Mouse (Mus musculus): ENCODE data around the gene 2310011J03Rik. TPM values are rescaled to one million over a fixed set of nuclear protein-coding genes. Genes with fewer than 3 reads are reported as not detected.

Gene 2310011J03Rik
- polyA plus RNA-seq, 2 experiments from 2014 or later: 47.1 to 59.9 TPM

DNA sequence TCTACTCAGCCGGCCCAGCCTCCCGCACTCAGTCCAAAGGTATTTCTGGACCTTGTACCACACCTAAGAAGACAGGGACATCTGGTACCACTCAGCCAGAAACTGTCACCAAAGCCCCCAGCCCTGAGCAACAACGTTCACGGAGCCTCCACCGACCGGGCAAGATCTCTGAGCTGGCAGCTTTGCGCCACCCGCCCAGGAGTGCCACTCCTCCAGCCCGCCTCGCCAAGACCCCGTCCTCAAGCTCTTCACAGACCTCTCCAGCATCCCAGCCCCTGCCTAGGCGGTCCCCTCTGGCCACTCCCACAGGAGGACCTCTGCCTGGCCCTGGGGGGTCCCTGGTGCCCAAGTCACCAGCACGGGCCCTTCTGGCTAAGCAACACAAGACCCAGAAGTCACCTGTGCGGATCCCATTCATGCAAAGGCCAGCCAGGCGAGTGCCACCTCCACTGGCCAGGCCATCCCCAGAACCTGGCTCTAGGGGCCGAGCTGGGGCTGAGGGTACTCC is 5.8 kb downstream of the 2310011J03Rik start:
- ATAC-seq: no peak

DNA sequence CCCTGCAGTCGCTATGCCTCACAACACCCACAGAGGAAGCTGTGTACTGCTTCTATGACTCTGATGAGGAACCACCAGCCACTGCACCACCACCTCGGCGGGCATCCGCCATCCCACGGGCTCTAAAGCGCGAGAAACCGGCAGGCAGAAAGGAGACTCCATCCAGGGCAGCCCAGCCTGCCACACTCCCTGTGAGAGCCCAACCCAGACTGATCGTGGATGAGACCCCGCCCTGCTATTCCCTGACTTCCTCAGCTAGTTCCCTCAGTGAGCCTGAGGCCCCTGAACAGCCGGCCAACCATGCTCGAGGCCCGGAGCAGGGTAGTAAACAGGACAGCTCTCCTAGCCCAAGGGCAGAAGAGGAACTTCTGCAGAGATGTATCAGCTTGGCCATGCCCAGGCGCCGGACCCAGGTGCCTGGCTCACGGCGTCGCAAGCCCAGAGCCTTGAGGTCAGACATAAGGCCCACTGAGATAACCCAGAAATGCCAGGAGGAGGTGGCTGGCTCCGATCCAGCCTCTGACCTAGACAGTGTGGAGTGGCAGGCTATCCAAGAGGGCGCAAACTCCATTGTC is 6.6 kb downstream of the 2310011J03Rik start:
- no peak for ATAC-seq

DNA sequence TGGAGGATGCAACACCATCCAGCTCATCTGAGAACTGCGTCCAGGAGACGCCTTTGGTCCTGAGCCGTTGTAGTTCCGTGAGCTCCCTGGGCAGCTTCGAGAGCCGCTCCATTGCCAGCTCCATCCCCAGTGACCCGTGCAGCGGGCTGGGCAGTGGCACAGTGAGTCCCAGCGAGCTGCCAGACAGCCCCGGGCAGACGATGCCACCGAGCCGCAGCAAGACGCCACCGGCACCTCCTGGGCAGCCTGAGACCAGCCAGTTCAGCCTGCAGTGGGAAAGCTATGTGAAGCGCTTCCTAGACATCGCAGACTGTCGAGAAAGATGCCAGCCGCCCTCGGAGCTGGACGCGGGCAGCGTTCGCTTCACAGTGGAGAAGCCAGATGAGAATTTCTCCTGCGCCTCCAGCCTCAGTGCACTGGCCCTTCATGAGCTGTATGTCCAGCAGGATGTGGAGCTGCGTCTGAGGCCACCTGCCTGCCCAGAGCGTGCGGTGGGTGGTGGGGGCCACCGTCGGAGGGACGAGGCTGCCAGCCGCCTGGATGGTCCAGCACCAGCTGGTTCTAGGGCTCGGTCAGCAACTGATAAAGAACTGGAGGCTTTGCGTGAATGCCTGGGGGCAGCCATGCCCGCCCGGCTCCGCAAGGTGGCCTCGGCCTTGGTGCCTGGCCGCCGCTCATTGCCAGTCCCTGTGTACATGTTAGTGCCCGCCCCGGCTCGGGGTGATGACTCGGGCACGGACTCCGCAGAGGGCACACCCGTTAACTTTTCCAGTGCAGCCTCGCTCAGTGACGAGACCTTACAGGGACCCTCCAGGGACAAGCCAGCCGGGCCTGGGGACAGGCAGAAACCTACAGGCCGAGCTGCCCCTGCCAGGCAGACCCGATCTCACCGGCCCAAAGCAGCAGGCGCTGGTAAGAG is 7.5 kb downstream of the 2310011J03Rik start:
- ATAC-seq: no peak

DNA sequence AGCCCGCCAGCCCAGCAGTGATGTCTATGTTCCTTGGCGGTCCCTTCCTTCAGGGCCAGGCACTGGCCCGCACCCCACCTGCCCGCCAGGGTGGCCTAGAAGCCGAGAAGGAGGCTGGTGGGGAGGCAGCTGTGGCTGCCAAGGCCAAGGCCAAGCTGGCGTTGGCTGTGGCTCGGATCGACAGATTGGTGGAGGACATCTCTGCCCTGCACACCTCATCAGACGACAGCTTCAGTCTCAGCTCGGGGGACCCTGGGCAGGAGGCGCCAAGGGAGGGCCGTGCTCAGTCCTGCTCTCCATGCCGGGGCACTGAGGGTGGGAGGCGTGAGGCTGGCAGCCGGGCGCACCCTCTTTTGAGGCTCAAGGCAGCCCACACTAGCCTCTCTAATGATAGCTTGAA is 8.8 kb downstream of the 2310011J03Rik start:
- no peak for ATAC-seq

DNA sequence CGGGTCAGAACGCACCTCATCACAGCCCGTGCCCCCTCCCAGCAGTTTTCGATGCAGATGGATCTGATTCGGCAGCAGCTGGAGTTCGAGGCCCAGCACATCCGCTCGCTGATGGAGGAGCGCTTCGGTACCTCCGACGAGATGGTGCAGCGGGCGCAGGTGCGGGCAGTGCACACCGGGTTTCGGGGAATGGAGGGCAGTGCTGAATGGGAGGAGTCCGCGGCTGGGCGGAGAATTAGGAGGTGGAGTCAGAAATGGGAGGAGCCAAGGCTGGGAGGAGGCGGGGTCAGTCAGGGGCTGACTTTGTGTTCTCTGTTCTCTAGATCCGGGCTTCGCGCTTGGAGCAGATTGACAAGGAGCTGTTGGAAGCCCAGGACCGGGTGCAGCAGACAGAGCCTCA is 15.5 kb downstream of the 2310011J03Rik start:
- ATAC-seq: peak; percentile 64

DNA sequence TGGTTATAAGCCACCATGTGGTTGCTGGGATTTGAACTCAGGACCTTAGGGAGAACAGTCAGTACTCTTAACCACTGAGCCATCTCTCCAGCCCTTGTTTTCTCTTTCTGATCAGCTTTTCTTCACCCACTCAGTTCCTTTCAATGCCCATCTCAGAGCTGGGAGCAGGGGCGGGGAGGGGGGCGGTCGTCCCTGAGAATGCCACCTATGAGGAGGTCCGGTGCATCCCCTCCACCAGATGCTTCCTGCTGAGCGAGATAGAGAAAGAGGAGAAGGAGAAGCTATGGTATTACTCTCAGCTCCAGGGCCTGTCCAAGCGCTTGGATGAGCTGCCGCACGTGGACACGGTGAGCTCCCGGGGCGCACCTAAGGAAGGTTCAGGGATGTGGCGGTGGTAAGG is 15.9 kb downstream of the 2310011J03Rik start:
- ATAC-seq: no peak

DNA sequence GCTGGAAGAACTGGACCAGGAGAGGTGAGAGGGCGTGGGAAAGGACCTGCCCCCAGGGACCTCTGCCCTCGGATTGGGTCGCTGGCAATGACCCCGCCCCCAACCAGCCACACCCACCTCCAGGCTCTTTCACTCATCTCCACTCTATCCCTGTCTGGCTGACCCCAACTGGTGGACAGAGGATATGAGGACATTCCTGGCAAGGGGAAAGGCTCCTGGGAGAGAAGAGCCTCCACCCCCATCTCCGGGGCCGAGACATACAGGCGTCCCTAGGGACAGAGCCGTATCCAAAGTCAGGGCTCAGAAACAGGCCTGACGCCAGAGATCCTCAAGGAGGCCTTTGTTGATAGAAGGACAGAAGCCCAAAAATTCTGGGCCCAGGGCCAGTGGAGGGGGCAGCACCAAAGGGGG is 17.9 kb downstream of the 2310011J03Rik start:
- ATAC-seq: no peak

DNA sequence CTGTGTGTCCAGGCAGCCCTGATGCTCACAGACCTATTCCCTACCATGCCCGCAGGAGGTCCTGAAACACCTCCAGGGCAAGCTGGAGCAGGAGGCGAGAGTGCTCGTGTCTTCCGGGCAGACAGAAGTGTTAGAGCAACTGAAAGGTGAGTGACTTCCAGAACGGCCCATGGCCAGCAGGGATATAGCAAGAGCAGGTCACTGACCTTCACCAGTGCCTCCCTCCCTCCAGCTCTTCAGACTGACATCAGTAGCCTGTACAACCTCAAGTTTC is 18.3 kb downstream of the 2310011J03Rik start:
- ATAC-seq: no peak

DNA sequence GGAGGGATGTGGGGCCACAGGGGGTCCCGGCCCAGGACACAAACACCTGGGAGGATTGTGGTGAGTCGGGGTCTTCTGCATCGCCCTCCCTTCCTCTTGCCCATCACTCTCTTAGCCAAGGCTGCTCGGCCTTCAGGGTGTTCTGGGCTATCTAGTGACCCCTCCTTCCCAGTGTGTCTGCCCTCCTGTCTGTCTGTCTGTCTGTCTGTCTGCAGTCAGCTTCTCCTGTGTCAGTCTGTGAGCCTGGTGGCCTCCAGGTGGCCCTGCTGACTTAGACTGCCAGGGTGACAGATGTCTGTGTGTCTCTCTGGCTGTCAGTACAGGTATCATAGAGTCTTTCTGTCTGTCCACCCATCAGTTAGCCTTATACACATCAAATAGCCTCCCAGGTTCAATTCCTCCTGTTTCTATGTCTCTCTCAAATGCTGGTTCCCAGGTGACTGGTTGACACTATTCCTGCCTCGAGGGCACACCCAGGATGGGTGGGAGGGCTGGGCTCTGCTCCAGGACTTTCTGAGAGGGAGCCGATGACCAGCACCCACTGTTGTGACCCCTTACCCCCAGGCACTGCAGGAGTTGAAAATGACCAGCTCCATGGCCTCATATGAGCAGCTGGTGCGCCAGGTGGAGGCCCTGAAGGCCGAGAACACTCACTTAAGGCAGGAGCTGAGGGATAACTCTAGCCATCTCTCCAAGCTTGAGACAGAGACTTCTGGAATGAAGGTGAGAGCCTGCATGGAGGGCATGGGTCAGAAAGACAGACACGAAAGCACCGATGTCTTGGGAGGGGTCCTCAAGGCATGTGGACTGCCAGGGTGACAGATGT is 18.9 kb downstream of the 2310011J03Rik start:
- ATAC-seq: no peak

DNA sequence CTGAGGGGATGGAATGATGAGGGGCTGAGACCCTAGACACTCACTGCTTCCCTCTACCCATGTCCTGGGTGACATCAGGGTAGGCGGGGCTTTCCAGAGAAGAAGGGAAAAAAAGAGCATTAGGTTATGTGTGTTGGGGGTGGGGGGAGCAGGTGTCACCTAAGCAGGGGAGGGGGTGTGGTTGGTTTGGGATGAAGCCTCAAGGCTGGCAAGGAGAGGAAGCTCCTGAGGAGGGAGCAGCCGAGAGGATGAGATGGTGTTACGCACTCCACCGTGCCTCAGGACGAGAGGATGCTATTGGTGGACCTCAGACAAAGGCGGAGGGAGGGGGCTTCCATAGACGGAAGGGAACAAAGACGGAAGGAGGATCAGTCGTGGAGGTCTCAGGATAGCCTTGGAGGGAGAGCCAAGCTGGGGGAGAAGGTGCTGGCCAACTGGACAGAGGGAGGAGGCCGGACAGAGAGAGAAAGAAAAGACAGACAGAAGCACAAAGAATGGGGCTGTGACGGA is 19.6 kb downstream of the 2310011J03Rik start:
- no peak for ATAC-seq

DNA sequence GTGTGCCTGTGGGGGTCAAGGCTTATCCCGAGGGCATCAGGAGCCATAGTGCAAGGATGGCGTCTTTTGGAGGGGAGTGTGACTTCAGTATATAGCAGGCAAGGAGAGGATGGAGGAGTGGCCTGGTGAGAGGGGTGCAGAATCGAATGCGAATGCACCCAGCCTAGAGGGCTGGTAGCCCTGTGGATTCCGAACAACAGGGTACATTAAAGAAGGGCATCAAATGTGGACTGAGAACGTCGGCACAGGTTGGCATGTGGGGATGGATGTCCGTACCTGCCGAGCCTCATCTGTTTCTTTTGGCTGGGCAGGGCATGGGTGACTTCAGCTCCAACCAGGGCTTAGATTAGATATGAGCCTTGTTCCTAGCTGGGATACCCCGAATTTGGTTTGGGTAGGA is 20.5 kb downstream of the 2310011J03Rik start:
- no peak for ATAC-seq

DNA sequence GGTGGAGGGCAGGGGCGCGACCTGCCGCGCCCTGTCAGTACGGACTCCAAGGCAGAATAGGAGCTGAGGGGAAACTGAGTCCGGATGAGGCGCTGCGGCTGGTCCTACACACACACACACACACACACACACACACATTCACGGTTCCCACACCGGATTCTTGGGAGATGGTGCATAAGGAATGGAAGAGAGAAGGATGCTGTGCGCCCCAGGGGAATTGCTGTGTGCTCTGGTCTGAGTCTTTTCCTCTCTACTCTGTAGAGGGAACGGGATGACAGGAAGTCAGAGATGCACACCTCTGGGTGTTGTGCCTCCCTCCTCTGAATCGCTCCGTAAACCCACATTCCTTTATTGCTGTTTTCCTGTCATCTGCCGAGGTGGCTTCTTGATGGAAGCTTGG is 21.0 kb downstream of the 2310011J03Rik start:
- ATAC-seq: no peak

DNA sequence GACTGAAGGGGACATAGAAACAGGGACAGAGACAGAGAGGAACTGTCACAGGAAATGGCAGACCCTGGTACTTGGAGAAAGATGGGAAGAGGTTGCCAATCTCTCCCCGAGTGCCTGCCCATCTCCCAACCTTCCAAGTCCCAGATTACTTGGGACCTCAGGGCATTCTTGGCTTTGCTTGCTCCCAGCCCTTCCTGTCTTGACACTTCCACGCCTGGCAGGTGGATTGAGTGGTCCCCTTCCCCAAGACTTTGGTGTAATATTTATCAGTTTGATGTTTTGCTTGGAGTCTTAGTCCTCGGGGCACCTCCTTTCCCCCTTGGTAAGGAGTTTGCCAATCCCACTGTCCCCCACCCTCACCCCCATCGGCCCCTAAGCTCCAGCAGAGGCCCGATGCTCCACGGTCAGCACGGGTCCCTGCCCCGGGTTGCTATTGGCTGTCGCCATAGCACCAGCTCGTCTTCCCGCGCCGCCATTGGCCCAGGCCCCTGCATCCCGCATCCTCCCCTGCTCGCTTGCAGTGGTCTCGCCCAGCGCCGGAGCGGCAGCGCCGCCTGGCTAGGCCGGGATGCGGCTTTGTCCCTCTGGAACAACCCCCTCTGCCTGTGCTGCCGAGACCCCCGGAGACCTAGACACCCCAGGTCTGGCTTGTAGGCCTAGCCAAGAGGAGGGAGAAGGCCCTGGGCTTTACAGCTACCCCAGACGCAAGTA is 21.6 kb downstream of the 2310011J03Rik start:
- no peak for ATAC-seq

DNA sequence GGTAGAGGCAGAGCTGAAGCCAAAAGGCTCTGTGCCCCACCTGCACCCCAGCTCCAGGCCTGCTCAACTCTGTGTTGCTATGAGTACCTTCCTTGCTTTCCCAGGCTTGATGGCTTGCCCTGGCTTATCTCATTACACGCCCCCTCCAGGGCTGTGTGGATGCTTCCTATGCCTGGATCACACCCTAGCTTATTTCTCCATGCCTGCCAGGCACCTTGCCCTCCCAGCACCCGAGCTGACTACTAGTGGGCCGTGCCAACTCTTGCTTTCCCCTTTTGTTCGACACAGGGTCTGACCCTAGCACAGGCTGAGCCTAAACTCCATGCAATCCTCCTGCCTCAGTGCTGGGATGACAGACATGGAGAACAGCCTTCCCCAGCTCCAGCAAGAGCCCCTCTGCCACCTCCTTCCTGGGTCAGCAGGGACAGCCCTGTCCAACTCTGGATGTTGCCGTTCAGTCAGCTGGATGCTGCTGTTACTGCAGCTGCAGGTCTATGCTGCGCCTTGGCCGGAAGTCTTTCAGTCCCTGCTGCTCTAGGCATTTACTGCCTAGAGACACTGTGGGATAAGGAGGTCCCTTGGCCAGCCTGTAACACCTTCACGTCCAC is 22.7 kb downstream of the 2310011J03Rik start:
- no peak for ATAC-seq

DNA sequence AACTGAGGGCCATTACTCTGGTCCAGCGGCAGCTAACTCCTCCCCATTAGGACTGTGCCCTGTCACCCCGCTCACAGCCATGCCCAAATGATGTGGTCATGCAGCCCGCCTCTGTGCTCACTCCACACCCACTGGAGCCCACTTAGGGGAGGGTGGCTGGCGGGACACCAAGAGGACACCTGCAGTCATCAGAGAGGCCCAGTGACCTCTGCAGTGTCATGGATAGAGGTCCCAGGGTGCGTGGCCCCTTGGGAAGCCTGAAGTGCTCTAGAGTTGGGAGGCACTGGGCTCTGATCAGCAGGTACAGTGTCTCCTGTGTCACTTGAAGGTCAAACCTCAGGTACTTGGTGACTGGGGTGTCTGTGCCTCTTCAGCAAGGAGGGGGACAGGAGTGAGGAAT is 23.5 kb downstream of the 2310011J03Rik start:
- ATAC-seq: no peak

DNA sequence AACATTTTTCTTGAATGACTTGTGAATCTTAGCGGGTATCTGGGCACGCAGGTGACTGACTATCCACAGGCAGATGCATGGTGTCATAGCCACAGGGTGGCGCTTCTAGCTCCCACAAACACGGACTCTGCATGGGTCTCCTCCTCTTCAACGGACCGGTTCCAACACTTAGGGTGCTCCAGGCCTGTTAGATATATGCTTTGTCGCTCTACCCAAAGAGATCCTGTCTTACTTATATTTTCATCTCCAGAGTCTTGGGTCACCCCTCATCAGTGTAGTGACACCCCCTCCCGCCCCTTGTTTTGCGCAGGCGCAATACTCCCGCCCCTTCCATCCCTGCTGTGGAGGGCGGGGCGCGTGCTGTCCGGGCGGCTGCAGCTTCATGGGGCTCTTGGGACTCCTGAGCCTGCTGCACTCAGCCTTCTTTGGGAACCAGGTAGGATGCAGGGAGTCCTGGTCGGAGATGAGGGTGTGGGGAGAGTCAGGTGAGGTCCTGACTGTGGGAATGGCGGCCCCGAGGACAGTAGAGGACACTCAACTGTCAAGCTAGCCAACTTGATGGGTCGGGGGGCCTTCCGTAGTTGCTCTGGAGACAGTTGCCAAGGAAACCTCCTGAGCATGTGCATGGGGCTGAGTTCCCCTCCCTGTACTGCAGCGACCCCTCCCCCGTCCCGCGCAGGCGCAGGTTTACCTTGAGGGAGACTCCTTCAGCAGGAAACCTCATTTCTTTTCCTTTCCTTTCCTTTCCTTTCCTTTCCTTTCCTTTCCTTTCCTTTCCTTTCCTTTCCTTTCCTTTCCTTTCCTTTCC is 24.5 kb downstream of the 2310011J03Rik start, which contains the start of gene Apc2:
TSS of gene Apc2 (plus strand) at position 360 of the 808 bp plus-strand sequence.
- peak; percentile 29 for ATAC-seq

DNA sequence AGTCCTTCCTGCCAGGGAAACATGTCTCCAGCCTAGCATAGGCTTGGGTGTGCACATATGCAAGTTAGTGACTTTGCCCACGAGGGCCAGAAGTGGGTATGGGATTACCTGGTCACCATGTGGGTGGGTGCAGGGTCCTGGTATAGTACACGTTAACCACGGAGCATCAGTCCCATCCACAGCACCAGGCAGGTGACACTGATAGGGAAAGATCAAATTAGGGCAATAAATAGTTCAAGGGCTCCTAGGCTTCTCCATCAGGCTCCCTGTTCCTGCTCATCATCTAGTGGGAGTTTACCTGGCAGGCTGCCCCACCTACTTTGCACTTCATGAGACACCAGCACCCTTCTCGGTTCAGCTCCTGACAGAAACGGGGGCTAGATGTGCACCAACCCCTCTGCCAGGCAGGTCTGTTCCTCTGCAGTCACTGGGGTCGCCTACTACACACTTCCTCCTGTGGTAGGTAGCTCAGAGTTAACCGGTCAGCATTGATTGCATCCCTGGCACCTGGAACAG is 25.5 kb downstream of the 2310011J03Rik start:
- no peak for ATAC-seq

DNA sequence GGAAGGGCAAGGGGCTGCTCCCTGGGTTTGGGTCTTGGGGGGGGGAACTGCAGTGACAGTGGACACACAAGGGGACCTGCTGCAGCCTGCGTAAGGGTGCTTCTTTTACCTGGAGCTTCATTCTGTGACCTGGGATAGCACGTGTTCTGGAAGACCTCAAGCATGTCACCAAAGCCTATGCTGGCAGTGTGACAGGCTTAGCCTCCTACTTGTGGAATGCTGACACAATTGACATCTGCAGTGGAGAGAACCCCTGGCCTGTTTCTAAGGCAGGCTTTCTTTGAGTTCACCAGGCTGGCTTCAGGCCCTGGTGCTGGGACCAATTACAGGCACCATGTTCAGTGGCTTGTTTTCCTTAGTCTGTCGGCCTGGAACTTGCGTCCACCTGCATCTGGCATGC is 26.0 kb downstream of the 2310011J03Rik start:
- no peak for ATAC-seq

DNA sequence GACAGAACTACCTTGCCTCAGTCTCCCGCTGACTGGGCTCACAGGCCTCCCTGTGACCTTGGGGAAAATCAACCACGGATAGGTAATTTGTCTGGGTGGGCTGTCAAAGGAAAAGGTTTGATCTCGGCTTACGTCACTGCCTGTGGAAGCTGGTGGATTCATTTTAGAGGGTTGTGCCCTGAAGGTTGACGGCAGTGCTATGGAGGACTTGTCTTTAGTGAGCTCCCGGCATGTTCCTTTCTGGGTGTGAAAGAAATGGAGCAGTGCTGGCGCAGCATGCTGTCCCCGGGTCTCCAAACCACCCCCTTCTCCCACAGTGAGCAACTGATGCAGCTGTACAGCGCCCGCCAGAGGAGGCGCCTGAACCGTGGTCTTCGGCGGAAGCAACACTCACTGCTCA is 27.0 kb downstream of the 2310011J03Rik start:
- no peak for ATAC-seq

DNA sequence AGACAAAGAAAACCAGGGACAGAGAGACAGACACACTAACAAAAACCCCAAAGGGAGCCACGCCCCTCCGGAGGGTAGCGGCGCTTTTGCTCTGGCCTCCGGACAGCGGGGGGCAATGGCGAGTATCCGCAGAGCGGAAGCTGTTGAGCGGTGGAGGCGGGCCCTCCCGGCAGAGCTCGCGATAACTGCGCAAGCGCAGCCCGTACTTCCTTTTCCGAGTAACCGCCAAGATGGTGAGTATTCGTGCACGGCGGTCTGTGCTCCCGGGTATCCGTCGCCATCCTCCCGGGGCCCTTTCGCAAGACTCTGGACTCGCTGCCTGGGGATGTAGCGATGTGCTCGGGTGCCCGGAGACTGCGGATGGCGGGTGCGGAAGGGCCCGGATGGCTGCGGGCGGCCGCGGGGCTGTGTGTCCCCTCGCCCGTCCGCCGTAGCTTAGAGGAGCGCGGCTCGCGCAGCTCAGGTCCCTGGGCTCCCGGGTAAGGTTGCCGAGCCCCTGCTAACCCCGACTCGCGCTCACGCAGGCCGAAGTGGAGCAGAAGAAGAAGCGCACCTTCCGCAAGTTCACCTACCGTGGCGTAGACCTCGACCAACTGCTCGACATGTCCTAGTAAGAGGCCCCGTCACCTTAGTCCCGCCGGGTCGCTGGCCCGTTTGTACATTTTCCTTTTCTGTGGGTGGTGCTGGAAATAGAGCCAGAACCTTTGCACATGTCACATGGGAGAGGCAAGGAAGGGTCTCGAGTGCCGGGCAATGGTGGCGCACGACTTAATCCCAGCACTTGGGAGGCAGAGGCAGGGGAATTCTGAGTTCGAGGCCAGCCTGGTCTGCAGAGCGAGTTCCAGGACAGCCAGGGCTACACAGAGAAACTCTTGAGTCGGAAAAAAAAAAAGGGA is 27.8 kb downstream of the 2310011J03Rik start, which contains the start of gene Rps15:
TSS of gene Rps15 (plus strand) at position 203 of the 896 bp plus-strand sequence.
- ATAC-seq: peak; percentile 91

All from CD4-positive, CD25-positive, alpha-beta regulatory T cell, adult 4 months (primary cell).